Mouse (Mus musculus) cerebellum, adult 11 months (tissue): ENCODE results near the gene Smo.

Source experiments
- DNase-seq: peaks from one replicate; pipeline ENCODE4 v3.0.0; 2022

Gene Smo

DNA sequence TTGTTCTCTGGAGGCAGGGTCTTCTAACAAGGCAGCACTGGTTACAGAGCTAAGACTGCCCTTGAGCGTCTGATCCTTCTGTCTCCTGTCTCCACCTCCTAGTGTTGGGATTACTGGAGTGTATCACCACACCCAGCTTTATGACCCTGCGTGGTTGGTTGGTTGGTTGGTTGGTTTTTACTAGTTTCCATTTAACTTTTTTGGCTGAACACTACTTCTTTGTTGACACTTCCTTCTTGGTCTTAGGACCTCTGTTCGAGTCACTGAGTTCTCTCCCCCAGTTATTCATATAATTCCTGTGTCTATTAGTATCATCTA is 41.9 kb downstream of the Smo start:
- DNase-seq: no peak

DNA sequence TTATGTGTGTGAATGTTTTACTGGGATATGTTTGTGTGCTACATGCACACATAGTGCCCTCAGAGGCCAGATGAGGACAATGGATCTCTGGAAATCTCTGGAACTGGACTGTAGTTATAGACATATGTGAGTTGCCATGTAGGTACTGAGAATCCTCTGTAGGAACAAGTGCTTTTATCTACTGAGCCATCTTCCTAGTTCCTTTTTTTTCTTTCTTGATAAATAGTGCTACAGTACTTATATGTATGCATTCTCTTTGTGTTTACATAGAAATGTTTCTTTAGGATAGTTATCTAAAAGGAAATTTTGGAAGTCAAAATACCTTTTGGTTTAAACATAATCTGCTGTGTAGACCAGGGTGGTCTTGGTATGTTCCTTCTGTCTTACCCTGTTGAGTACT is 44.8 kb downstream of the Smo start:
- DNase-seq: no peak

DNA sequence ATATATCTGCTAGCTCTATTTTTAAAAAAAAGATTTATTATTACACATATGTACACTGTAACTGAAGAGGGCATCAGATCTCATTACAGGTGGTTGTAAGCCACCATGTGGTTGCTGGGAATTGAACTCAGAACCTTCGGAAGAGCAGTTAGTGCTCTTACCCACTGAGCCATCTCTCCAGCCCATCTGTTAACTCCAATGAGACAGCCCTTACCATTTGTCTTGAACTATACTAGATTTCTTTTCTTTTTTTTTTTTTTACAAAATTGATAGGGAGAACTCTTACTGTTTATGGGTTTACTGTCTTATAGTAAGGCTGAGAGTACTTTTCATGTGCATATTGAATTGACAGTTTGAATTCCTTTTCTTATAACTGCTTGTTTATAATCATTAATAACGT is 45.3 kb downstream of the Smo start:
- DNase-seq: no peak

DNA sequence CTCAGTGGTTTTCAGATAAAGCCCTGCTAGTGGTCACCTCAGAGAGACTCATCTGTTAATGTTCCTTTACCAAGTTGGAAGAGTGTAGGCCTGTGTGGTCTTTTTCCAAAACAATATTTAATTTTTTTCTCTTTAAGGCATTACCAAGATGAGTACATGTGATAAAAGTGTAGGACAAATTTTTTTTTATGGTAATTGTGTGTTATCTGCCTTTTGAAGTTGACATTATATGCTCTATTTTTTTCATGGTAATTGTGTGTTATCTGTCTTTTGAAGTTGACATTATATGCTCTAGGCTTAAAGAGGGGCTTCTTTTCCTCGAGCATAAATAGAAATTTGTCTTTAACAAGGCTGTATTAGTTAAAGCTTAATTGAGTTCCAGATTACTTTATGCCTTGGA is 46.9 kb downstream of the Smo start:
- DNase-seq: no peak

DNA sequence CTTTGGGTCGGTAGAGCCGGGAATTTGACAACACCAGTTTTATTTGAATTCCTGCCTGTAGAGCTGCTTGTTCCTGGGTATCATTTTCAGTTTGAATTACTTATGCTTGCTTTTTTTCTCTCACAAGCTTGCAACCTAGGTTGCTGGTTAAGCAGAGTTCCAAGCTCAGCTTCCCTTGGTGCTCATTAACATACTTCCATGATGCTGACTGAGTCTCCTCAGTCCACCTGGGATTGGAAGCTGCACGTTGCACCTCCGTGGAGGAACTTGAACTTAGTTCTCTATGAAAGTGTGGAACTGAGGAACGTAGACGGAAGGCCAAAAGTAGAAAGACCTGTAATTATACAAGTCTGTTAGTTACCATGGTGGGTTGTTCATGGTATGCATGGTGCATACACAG is 48.7 kb downstream of the Smo start:
- DNase-seq: no peak

GRCm38 (mm10) chr6:29784413-29785021 is 49.2 kb downstream of the Smo start:
- no peak for DNase-seq

GRCm38 (mm10) chr6:29785759-29786158 is 50.5 kb downstream of the Smo start:
- no peak for DNase-seq

GRCm38 (mm10) chr6:29788779-29789350 is 53.6 kb downstream of the Smo start:
- no peak for DNase-seq

DNA sequence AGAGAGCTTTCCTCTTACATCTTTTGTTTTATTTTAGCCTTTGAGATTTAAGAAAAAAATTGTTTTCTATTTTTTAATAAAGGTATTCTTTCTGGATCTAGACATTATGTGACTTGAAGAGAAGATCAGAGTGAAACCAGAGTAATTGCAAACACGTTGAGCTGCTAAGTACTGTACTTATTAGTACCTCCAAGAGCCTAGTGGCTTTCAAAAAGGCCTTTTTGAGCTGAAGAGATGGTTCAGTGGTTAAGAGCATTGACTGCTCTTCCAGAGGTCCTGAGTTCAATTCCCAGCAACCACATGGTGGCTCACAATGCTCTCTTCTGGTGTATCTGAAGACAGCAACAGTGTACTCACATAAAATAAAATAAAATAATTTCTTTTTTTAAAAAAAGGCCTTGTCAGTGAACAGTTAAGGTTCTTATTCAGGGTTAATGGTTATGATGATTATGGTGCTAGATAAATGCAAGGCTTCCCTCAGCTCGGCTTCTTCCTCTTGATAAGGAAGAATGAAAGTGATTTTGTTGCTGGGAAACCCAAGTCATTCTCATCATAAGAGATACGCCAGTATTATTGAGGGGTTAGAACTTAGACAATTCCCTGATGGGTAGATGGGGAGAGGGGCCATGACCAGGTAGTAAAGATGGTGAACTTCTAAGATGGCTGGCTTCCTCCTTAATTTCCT is 54.9 kb downstream of the Smo start:
- no peak for DNase-seq

- no peak for DNase-seq
Measured at GRCm38 (mm10) chr6:29793520-29793919, 58.2 kb downstream of the Smo start.

- no peak for DNase-seq
Measured at GRCm38 (mm10) chr6:29794582-29794981, 59.3 kb downstream of the Smo start.

GRCm38 (mm10) chr6:29802979-29803378 is 67.7 kb downstream of the Smo start:
- no peak for DNase-seq

GRCm38 (mm10) chr6:29804006-29804405 is 68.7 kb downstream of the Smo start:
- DNase-seq: no peak

- DNase-seq: no peak
Measured at GRCm38 (mm10) chr6:29805381-29805780, 70.1 kb downstream of the Smo start.
